Mouse (Mus musculus): ENCODE data around the gene Ndufaf3. TPM values are rescaled to one million over a fixed set of nuclear protein-coding genes. Genes with fewer than 3 reads are reported as not detected.
A peak's percentile ranks its signal among the peaks of the same experiment; 100 is the strongest.

The Ndufaf3 gene
- polyA plus RNA-seq, 1 experiment = 64.7 TPM

DNA sequence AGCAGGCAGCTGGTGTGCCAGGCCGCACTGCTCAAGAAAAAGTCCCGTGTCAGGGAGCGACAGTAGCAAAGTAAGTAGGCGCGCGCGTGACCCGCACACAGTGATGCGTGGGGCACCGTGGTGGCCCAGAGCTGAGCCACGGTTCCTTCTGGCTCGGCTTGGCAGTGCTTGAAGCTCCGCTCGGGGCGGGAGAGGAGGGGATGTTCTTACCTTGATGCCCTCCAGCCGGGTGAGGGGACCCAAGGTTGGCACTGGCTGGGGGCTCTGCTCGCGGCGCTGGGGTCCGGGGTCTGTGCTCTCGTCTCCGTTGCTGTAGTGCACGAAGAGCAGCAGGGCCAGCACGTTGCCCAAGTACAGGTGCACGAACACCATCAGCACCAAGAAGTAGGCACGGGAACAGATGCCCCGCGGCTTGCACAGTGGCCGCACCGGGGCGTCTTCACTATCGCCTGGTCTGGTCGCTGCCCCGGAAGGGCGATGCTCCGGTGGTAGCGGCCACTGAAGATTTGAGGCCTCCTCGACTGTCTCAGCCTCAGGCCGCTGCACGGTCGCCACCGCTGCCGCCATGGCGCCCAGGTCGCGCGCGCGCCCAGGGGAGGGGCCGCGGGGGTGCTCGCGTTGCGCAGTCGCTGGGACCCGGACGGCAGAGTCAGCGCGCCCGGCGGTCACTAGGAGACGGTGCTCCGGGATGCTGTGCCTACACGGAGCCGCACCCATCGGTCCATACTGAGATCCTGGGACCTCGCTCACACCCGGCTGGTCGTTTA is 29.9 kb upstream of the Ndufaf3 start, which contains the start of gene P4htm:
TSS of gene P4htm (minus strand) at position 670 of the 767 bp plus-strand sequence.
- no peak for TF ChIP-seq CTCF (conservative IDR thresholded peaks at IDR 0.05; ENCODE audit: insufficient read depth, insufficient read length, low read depth, low read length)
- TF ChIP-seq POLR2A (IDR thresholded peaks at IDR 0.05; ENCODE audit: low read depth, low read length) = no peak
- Histone ChIP-seq H3K27ac (ENCODE audit: insufficient read depth, low read depth, low read length) (no peak within 1 kb of the TSS), H3K4me1 (ENCODE audit: control insufficient read depth, insufficient read depth, low read length) (no peaks in the 10 kb centered on the region), H3K36me3 (ENCODE audit: control insufficient read depth, insufficient read depth, low read length) (no peaks in the 10 kb centered on the region), H3K27me3 (replicated peaks; ENCODE audit: control insufficient read depth, insufficient read depth, low read length) (no peaks in the 10 kb centered on the region), H3K4me3 (ENCODE audit: insufficient read depth, low read depth, low read length) (peak within 1 kb of the TSS; percentile 60)
- 5% methylated on average over 69 of the region's 69 CpGs for WGBS
- DNase-seq = peak; percentile 56

GRCm38 (mm10) chr9:108594354-108594753 is 27.1 kb upstream of the Ndufaf3 start:
- Histone ChIP-seq H3K36me3 (ENCODE audit: control insufficient read depth, insufficient read depth, low read length) (no peaks in the 10 kb centered on the region), H3K4me3 (ENCODE audit: insufficient read depth, low read depth, low read length) (no peak overlapping the region), H3K27me3 (replicated peaks; ENCODE audit: control insufficient read depth, insufficient read depth, low read length) (no peaks in the 10 kb centered on the region), H3K27ac (ENCODE audit: insufficient read depth, low read depth, low read length) (no peak overlapping the region), H3K4me1 (ENCODE audit: control insufficient read depth, insufficient read depth, low read length) (no peaks in the 10 kb centered on the region)
- DNase-seq = no peak
- WGBS = 75% methylated on average over 3 of the region's 3 CpGs
- TF ChIP-seq POLR2A (IDR thresholded peaks at IDR 0.05; ENCODE audit: low read depth, low read length) (no peak), CTCF (conservative IDR thresholded peaks at IDR 0.05; ENCODE audit: insufficient read depth, insufficient read length, low read depth, low read length) (no peak)

DNA sequence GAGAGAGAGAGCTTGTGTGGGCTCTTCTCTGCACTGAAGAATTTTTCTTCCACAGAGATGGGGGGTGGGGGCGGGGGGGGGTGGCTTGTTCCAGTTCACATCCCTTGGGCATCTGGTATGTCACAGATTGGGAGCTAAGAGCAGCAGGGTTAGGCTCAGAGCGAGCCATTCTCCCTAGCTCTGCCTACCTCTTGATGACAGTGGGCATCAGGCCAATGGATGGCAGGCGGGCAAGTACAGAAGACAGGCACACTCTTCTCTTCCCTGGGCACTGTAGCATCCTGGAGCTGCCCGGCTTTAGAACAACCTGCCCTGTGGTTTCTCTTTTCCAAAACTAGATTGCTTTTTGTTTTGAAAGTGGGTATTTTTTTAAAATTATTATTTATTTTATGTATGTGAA is 24.2 kb upstream of the Ndufaf3 start:
- 80% methylated on average over 4 of the region's 4 CpGs for WGBS
- Histone ChIP-seq H3K27me3 (replicated peaks; ENCODE audit: control insufficient read depth, insufficient read depth, low read length) (no peaks in the 10 kb centered on the region), H3K4me1 (ENCODE audit: control insufficient read depth, insufficient read depth, low read length) (no peaks in the 10 kb centered on the region), H3K27ac (ENCODE audit: insufficient read depth, low read depth, low read length) (no peak overlapping the region), H3K36me3 (ENCODE audit: control insufficient read depth, insufficient read depth, low read length) (no peaks in the 10 kb centered on the region), H3K4me3 (ENCODE audit: insufficient read depth, low read depth, low read length) (no peak overlapping the region)
- no peak for DNase-seq
- TF ChIP-seq CTCF (conservative IDR thresholded peaks at IDR 0.05; ENCODE audit: insufficient read depth, insufficient read length, low read depth, low read length) = no peak
- TF ChIP-seq POLR2A (IDR thresholded peaks at IDR 0.05; ENCODE audit: low read depth, low read length) = no peak

DNA sequence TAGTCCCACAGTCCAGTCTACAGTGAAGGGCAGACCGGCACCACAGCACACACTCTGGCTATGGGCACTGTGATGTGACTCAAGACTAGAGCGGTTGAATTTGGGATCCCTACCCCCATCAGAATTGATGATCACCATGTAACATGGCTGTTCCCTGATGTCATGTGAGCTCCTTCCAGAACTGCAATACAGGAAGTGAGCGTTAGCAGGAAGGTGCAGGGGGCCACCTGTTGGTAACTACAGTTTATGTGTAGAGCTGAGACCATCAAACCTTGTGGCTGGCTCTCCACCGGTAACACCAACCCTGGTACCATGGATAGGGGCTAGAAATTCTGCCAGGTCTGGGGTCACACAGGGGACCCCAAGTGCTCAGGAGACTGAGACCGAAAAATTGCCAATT is 22.0 kb upstream of the Ndufaf3 start:
- Histone ChIP-seq H3K4me3 (ENCODE audit: insufficient read depth, low read depth, low read length) (no peak overlapping the region), H3K36me3 (ENCODE audit: control insufficient read depth, insufficient read depth, low read length) (no peaks in the 10 kb centered on the region), H3K4me1 (ENCODE audit: control insufficient read depth, insufficient read depth, low read length) (no peaks in the 10 kb centered on the region), H3K27ac (ENCODE audit: insufficient read depth, low read depth, low read length) (no peak overlapping the region), H3K27me3 (replicated peaks; ENCODE audit: control insufficient read depth, insufficient read depth, low read length) (no peaks in the 10 kb centered on the region)
- TF ChIP-seq POLR2A (IDR thresholded peaks at IDR 0.05; ENCODE audit: low read depth, low read length) (no peak), CTCF (conservative IDR thresholded peaks at IDR 0.05; ENCODE audit: insufficient read depth, insufficient read length, low read depth, low read length) (no peak; the same call in 1 of the 2 replicates)
- no peak for DNase-seq
- WGBS = 68% methylated on average over 5 of the region's 5 CpGs

GRCm38 (mm10) chr9:108587571-108588180 is 20.4 kb upstream of the Ndufaf3 start:
- DNase-seq = peak; percentile 44
- Histone ChIP-seq H3K27ac (ENCODE audit: insufficient read depth, low read depth, low read length) (no peak overlapping the region), H3K4me3 (ENCODE audit: insufficient read depth, low read depth, low read length) (no peak overlapping the region)

DNA sequence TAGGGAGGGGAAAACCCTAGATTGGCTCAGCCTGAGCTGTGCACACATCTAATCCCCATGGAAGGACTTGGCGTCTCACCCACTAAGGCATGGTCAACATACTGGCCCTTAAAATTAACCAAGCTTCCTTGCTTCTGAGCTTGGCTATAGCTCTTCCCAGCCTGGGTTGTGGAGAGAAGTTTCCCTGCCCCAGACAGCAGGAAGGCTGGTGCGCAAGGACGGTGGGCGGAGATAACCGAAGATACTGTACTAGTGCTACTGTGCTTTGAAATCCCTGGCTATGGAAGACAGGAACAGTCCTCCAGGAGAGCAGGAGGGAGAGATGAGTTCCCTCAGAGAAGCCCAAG is 12.1 kb upstream of the Ndufaf3 start:
- no peak for DNase-seq
- WGBS = 72% methylated on average over 5 of the region's 5 CpGs
- TF ChIP-seq CTCF (conservative IDR thresholded peaks at IDR 0.05; ENCODE audit: insufficient read depth, insufficient read length, low read depth, low read length) = no peak
- TF ChIP-seq POLR2A (IDR thresholded peaks at IDR 0.05; ENCODE audit: low read depth, low read length) = no peak
- Histone ChIP-seq H3K4me1 (ENCODE audit: control insufficient read depth, insufficient read depth, low read length) (peaks cover 4% of the 10 kb centered on the region; the same call in 1 of the 2 replicates), H3K27ac (ENCODE audit: insufficient read depth, low read depth, low read length) (no peak overlapping the region; the same call in 1 of the 2 replicates), H3K4me3 (ENCODE audit: insufficient read depth, low read depth, low read length) (peak overlapping the region; percentile 83; the same call in 1 of the 2 replicates), H3K36me3 (ENCODE audit: control insufficient read depth, insufficient read depth, low read length) (no peaks in the 10 kb centered on the region), H3K27me3 (replicated peaks; ENCODE audit: control insufficient read depth, insufficient read depth, low read length) (no peaks in the 10 kb centered on the region)

More at GRCm38 (mm10) chr9:108587571-108588180, 20.4 kb upstream of the Ndufaf3 start:
- H3K27me3 ChIP-seq (replicated peaks; ENCODE audit: control insufficient read depth, insufficient read depth, low read length) = no peaks in the 10 kb centered on the region
- H3K4me1 ChIP-seq (ENCODE audit: control insufficient read depth, insufficient read depth, low read length) = no peaks in the 10 kb centered on the region
- H3K36me3 ChIP-seq (ENCODE audit: control insufficient read depth, insufficient read depth, low read length) = no peaks in the 10 kb centered on the region
- WGBS = 26% methylated on average over 14 of the region's 14 CpGs
- TF ChIP-seq CTCF (conservative IDR thresholded peaks at IDR 0.05; ENCODE audit: insufficient read depth, insufficient read length, low read depth, low read length) (no peak), POLR2A (IDR thresholded peaks at IDR 0.05; ENCODE audit: low read depth, low read length) (no peak)

Measured in kidney, adult 2 months (tissue).